Mouse (Mus musculus) mouse embryonic stem cell (cell line): ENCODE measurements around the gene Hc.

Source experiments
- in situ Hi-C, 2 experiments: fragments of 300-500 bp; cut with MboI; formaldehyde crosslinking; loops; 1 replicate in 1 of 2; 3 replicates in 1 of 2; pipeline ENCODE4 v1.14.3; 2019 to 2020; ENCODE audit warnings: low sequenced_read_pairs in 2 of 2, low pct_unique_long_range_greater_than_20kb in 1 of 2, mixed read lengths in 1 of 2; ENCODE audit not compliant: unreplicated experiment in 1 of 2

Gene Hc

GRCm38 (mm10) chr2:34963371-34963956 lies 97.8 kb downstream of the Hc start:
- in situ Hi-C loops, result loop anchor here (10.0 kb wide), 1 partner anchor 49 kb away; the partner anchor contains the start of gene Phf19 (in 2 of the 2)

- in situ Hi-C loops, result loop anchor here (10.0 kb wide), 1 partner anchor 48 kb away; the partner anchor contains the start of gene Phf19 (in 2 of the 2)
Measured at GRCm38 (mm10) chr2:34962893-34963292, 98.3 kb downstream of the Hc start.

- in situ Hi-C loops, result loop anchor here (10.0 kb wide), 1 partner anchor 47 kb away; the partner anchor contains the start of gene Phf19 (in 2 of the 2)
Measured at GRCm38 (mm10) chr2:34962211-34962610, 99.0 kb downstream of the Hc start.

- in situ Hi-C loops, result loop anchor here (10.0 kb wide), 1 partner anchor 47 kb away; the partner anchor contains the start of gene Phf19 (in 2 of the 2)
Measured at GRCm38 (mm10) chr2:34961481-34962036, 99.7 kb downstream of the Hc start, which contains the start of gene Traf1. TSS of gene Traf1 (minus strand) at chr2:34961772.

- in situ Hi-C loops, result loop anchor here (10.0 kb wide), 1 partner anchor 46 kb away; the partner anchor contains the start of gene Phf19 (in 2 of the 2)
Measured at GRCm38 (mm10) chr2:34960966-34961365, 100.3 kb downstream of the Hc start.

GRCm38 (mm10) chr2:34960466-34960865 lies 100.8 kb downstream of the Hc start:
- in situ Hi-C loops, result loop anchor here (10.0 kb wide), 1 partner anchor 46 kb away; the partner anchor contains the start of gene Phf19 (in 2 of the 2)

- in situ Hi-C loops, result no loop called here
Measured at GRCm38 (mm10) chr2:34958582-34958981, 102.7 kb downstream of the Hc start.

GRCm38 (mm10) chr2:34958036-34958435 lies 103.2 kb downstream of the Hc start:
- in situ Hi-C loops, result no loop called here

GRCm38 (mm10) chr2:34957405-34957804 lies 103.8 kb downstream of the Hc start:
- in situ Hi-C loops, result no loop called here

- in situ Hi-C loops, result no loop called here
Measured at GRCm38 (mm10) chr2:34956941-34957340, 104.3 kb downstream of the Hc start.

GRCm38 (mm10) chr2:34954344-34954743 lies 106.9 kb downstream of the Hc start:
- in situ Hi-C loops, result no loop called here

GRCm38 (mm10) chr2:34953547-34954116 lies 107.6 kb downstream of the Hc start:
- in situ Hi-C loops, result no loop called here

- in situ Hi-C loops, result no loop called here
Measured at GRCm38 (mm10) chr2:34953018-34953417, 108.2 kb downstream of the Hc start.

GRCm38 (mm10) chr2:34951469-34951868 lies 109.8 kb downstream of the Hc start:
- in situ Hi-C loops, result no loop called here

GRCm38 (mm10) chr2:34948622-34949021 lies 112.6 kb downstream of the Hc start:
- in situ Hi-C loops, result no loop called here

GRCm38 (mm10) chr2:34946046-34946445 lies 115.2 kb downstream of the Hc start:
- in situ Hi-C loops, result no loop called here

- in situ Hi-C loops, result no loop called here
Measured at GRCm38 (mm10) chr2:34945580-34945979, 115.7 kb downstream of the Hc start.

GRCm38 (mm10) chr2:34944761-34945160 lies 116.5 kb downstream of the Hc start:
- in situ Hi-C loops, result no loop called here

GRCm38 (mm10) chr2:34943556-34944120 lies 117.6 kb downstream of the Hc start:
- in situ Hi-C loops, result no loop called here
